Mouse (Mus musculus): Measurements from ENCODE around the gene Gsta4. TPM values are rescaled to one million over a fixed set of nuclear protein-coding genes. Genes with fewer than 3 reads are reported as not detected.
"Not testable (repeated sequence)": the region's sequence is repeated elsewhere in the genome, so short reads cannot be mapped to it uniquely, and the experiment has no call there.

Gene Gsta4
- 134 and 150 TPM in 2 replicates for polyA plus RNA-seq (2015; fragmentation: Nextera tagmentation; extraction: Ambion mirVana)

DNA sequence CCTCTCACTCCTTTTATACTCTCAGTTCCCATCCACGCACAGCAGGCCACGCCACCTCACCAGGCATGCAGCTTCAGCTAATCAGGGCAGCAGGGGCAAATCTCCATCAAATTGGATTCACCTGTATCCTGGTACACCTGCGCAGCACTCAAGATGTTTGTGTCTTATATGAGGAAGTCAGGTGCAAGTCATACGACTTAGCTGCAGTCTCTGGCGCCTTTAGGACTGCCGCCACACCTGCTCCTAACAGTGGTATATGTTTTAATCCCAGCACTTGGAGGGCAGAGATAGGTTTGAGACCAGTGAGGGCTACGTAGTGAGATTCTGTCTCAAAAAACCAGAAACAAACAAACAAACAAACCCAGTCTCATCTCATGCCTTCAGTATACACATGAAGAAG lies at the start of gene Gsta4:
Gene Gsta4 (plus strand): TSS at position 301 of the 400 bp plus-strand sequence.
- H3K4me2 ChIP-seq (replicated peaks; ENCODE audit: low read depth, low read length); H3K4me3 ChIP-seq (ENCODE audit: low read length); H3K27ac ChIP-seq (ENCODE audit: low read length); H3K36me3 ChIP-seq (ENCODE audit: insufficient read depth, low read length); ATAC-seq (ENCODE audit: low FRiP score, low TSS enrichment); H3K9me3 ChIP-seq (ENCODE audit: low read length); H3K4me1 ChIP-seq (ENCODE audit: insufficient read depth, low read length); H3K9ac ChIP-seq (replicated peaks; ENCODE audit: low read length); H3K27me3 ChIP-seq (ENCODE audit: insufficient read depth, low read length): not testable (repeated sequence)
- WGBS: 98% methylated on average over 4 of the region's 7 CpGs

DNA sequence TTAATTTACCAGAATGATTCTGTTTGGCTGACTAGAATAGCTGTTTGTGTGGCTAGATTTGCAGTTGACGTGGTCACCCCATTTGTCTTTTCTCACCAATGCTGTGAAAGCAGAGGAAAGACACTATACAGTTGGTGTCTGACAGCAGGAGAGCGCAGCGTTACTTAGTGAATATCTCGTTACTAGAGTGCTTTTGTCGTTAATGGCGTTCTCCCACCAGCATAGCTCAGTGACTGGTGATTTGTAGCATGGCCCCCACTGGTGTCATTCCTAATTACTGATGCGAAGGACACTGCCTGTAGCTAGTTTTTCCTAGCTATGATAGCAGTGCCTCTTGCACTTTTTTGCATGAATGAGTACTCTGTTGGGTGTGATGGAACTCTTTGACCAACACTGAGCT lies 46.9 kb upstream of the Gsta4 start:
- H3K9ac ChIP-seq (replicated peaks; ENCODE audit: low read length): no peak overlapping the region
- no peak overlapping the region for H3K4me2 ChIP-seq (replicated peaks; ENCODE audit: low read depth, low read length)
- peak; percentile 82 for ATAC-seq (ENCODE audit: low FRiP score, low TSS enrichment)
- no peak overlapping the region for H3K27ac ChIP-seq (ENCODE audit: low read length)
- H3K27me3 ChIP-seq (ENCODE audit: insufficient read depth, low read length): no peaks in the 10 kb centered on the region
- no peak overlapping the region for H3K4me3 ChIP-seq (ENCODE audit: low read length)
- 41% methylated on average over 7 of the region's 7 CpGs for WGBS
- H3K36me3 ChIP-seq (ENCODE audit: insufficient read depth, low read length): peaks cover 24% of the 10 kb centered on the region
- no peaks in the 10 kb centered on the region for H3K9me3 ChIP-seq (ENCODE audit: low read length)
- H3K4me1 ChIP-seq (ENCODE audit: insufficient read depth, low read length): no peaks in the 10 kb centered on the region

- 73% methylated on average over 9 of the region's 9 CpGs for WGBS
- Histone ChIP-seq H3K9ac (replicated peaks; ENCODE audit: low read length) (no peak overlapping the region), H3K36me3 (ENCODE audit: insufficient read depth, low read length) (peaks cover 23% of the 10 kb centered on the region), H3K27me3 (ENCODE audit: insufficient read depth, low read length) (no peaks in the 10 kb centered on the region), H3K4me3 (ENCODE audit: low read length) (no peak overlapping the region), H3K4me2 (replicated peaks; ENCODE audit: low read depth, low read length) (no peak overlapping the region), H3K9me3 (ENCODE audit: low read length) (0 out of 2 replicates have a peak, but pooled peaks cover 6% of the 10 kb centered on the region), H3K4me1 (ENCODE audit: insufficient read depth, low read length) (no peaks in the 10 kb centered on the region), H3K27ac (ENCODE audit: low read length) (no peak overlapping the region)
- no peak for ATAC-seq (ENCODE audit: low FRiP score, low TSS enrichment)
These were observed 44.4 kb upstream of the Gsta4 start for GRCm38 (mm10) chr9:78138044-78138676.

GRCm38 (mm10) chr9:78139463-78139862 lies 43.1 kb upstream of the Gsta4 start:
- H3K27me3 ChIP-seq (ENCODE audit: insufficient read depth, low read length): no peaks in the 10 kb centered on the region
- H3K4me3 ChIP-seq (ENCODE audit: low read length): no peak overlapping the region
- WGBS: 85% methylated on average over 4 of the region's 4 CpGs
- H3K4me1 ChIP-seq (ENCODE audit: insufficient read depth, low read length): no peaks in the 10 kb centered on the region
- H3K9ac ChIP-seq (replicated peaks; ENCODE audit: low read length): no peak overlapping the region
- 0 out of 2 replicates have a peak, but pooled peaks cover 6% of the 10 kb centered on the region for H3K9me3 ChIP-seq (ENCODE audit: low read length)
- peaks cover 23% of the 10 kb centered on the region for H3K36me3 ChIP-seq (ENCODE audit: insufficient read depth, low read length)
- H3K4me2 ChIP-seq (replicated peaks; ENCODE audit: low read depth, low read length): no peak overlapping the region
- no peak overlapping the region for H3K27ac ChIP-seq (ENCODE audit: low read length)
- no peak for ATAC-seq (ENCODE audit: low FRiP score, low TSS enrichment)

- WGBS: 72% methylated on average over 4 of the region's 4 CpGs
- ATAC-seq (ENCODE audit: low FRiP score, low TSS enrichment): no peak
These were observed 36.5 kb upstream of the Gsta4 start for GRCm38 (mm10) chr9:78146099-78146498.

DNA sequence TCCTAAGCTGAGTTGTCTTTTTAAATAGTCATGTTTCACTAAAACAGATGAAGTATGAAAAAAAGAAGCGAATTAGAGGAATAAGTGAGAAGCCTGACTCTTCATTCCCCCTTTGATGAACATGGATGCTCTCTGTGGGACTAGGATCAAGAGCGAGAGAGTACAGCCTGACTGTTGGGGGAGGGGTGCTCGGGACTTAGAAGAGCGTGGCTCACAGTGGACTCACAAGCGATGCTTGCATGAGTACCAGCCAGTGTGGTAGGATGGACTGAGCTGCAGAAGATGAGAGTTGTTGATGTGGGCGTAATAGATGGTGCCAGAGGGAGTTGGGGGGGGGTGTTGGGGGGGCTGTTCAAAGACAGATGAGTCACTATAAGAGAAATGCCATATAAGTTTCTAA lies 35.9 kb upstream of the Gsta4 start:
- Histone ChIP-seq H3K9ac (replicated peaks; ENCODE audit: low read length) (no peak overlapping the region), H3K9me3 (ENCODE audit: low read length) (0 out of 2 replicates have a peak, but pooled peaks cover 6% of the 10 kb centered on the region), H3K4me1 (ENCODE audit: insufficient read depth, low read length) (no peaks in the 10 kb centered on the region), H3K27me3 (ENCODE audit: insufficient read depth, low read length) (no peaks in the 10 kb centered on the region), H3K27ac (ENCODE audit: low read length) (no peak overlapping the region), H3K4me3 (ENCODE audit: low read length) (no peak overlapping the region), H3K4me2 (replicated peaks; ENCODE audit: low read depth, low read length) (no peak overlapping the region), H3K36me3 (ENCODE audit: insufficient read depth, low read length) (peaks cover 38% of the 10 kb centered on the region)
- WGBS: 87% methylated on average over 6 of the region's 6 CpGs
- ATAC-seq (ENCODE audit: low FRiP score, low TSS enrichment): no peak

More at GRCm38 (mm10) chr9:78146099-78146498, 36.5 kb upstream of the Gsta4 start:
- 0 out of 2 replicates have a peak, but pooled peaks cover 6% of the 10 kb centered on the region for H3K9me3 ChIP-seq (ENCODE audit: low read length)
- peaks cover 43% of the 10 kb centered on the region for H3K36me3 ChIP-seq (ENCODE audit: insufficient read depth, low read length)
- H3K4me2 ChIP-seq (replicated peaks; ENCODE audit: low read depth, low read length): no peak overlapping the region
- no peak overlapping the region for H3K9ac ChIP-seq (replicated peaks; ENCODE audit: low read length)
- no peak overlapping the region for H3K27ac ChIP-seq (ENCODE audit: low read length)
- no peaks in the 10 kb centered on the region for H3K27me3 ChIP-seq (ENCODE audit: insufficient read depth, low read length)
- no peak overlapping the region for H3K4me3 ChIP-seq (ENCODE audit: low read length)
- no peaks in the 10 kb centered on the region for H3K4me1 ChIP-seq (ENCODE audit: insufficient read depth, low read length)

DNA sequence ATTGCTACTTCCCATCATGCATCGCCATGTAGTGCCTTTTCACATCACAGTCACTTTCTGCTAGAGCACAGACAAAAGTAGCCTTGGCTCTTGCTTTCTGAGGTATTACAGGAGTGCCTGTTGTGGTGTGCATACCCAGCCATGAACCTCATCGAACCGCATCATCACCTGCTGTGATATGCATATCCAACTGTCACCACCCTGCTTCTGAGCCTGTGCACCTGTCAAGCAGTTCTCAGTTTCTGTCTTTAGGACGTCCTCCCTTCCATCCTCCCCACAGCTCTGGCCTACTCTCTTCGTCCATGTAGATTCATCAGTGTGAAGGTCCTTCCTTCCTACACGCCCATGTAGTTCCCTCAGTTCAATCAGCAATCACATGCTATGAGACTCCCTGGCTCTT lies 34.4 kb upstream of the Gsta4 start:
- Histone ChIP-seq H3K4me2 (replicated peaks; ENCODE audit: low read depth, low read length) (no peak overlapping the region), H3K4me1 (ENCODE audit: insufficient read depth, low read length) (no peaks in the 10 kb centered on the region), H3K9me3 (ENCODE audit: low read length) (no peaks in the 10 kb centered on the region), H3K36me3 (ENCODE audit: insufficient read depth, low read length) (peaks cover 28% of the 10 kb centered on the region), H3K27me3 (ENCODE audit: insufficient read depth, low read length) (no peaks in the 10 kb centered on the region), H3K4me3 (ENCODE audit: low read length) (no peak overlapping the region), H3K27ac (ENCODE audit: low read length) (no peak overlapping the region), H3K9ac (replicated peaks; ENCODE audit: low read length) (no peak overlapping the region)
- no peak for ATAC-seq (ENCODE audit: low FRiP score, low TSS enrichment)
- WGBS: 90% methylated on average over 6 of the region's 6 CpGs

- ATAC-seq (ENCODE audit: low FRiP score, low TSS enrichment): not testable (repeated sequence)
These were observed 32.8 kb upstream of the Gsta4 start for GRCm38 (mm10) chr9:78149770-78150169.

GRCm38 (mm10) chr9:78154211-78154977 lies 28.2 kb upstream of the Gsta4 start:
- Histone ChIP-seq H3K9me3 (ENCODE audit: low read length) (no peaks in the 10 kb centered on the region), H3K36me3 (ENCODE audit: insufficient read depth, low read length) (peaks cover 33% of the 10 kb centered on the region), H3K4me1 (ENCODE audit: insufficient read depth, low read length) (no peaks in the 10 kb centered on the region), H3K4me3 (ENCODE audit: low read length) (no peak overlapping the region), H3K27me3 (ENCODE audit: insufficient read depth, low read length) (no peaks in the 10 kb centered on the region), H3K9ac (replicated peaks; ENCODE audit: low read length) (no peak overlapping the region), H3K27ac (ENCODE audit: low read length) (peak overlapping the region; percentile 61), H3K4me2 (replicated peaks; ENCODE audit: low read depth, low read length) (no peak overlapping the region)
- WGBS: 64% methylated on average over 11 of the region's 11 CpGs
- peak; percentile 76 for ATAC-seq (ENCODE audit: low FRiP score, low TSS enrichment)

More at GRCm38 (mm10) chr9:78149770-78150169, 32.8 kb upstream of the Gsta4 start:
- not testable (repeated sequence) for H3K9ac ChIP-seq (replicated peaks; ENCODE audit: low read length); H3K4me2 ChIP-seq (replicated peaks; ENCODE audit: low read depth, low read length); H3K27me3 ChIP-seq (ENCODE audit: insufficient read depth, low read length); H3K27ac ChIP-seq (ENCODE audit: low read length); H3K4me1 ChIP-seq (ENCODE audit: insufficient read depth, low read length); H3K4me3 ChIP-seq (ENCODE audit: low read length); H3K9me3 ChIP-seq (ENCODE audit: low read length)
- 76% methylated on average over 2 of the region's 2 CpGs for WGBS
- H3K36me3 ChIP-seq (ENCODE audit: insufficient read depth, low read length): peaks cover 29% of the 10 kb centered on the region

DNA sequence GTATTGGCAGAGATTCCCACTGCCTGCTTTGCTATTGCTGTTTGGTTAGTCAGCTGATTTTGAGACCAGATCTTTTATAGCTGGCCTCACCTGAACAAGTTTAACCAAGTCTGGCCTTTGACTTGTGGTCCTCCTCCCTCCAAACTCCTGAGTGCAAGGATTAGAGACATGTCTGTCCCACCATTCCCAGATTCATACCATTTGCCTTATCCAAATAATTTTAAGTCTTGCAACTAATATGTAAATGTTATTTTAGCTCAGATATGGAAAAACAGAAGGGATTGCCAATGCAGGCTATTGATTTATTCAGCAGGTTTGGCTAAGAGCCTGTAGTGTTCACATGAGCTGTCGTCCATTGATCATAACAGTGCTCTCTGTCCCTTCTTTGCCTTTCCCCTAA lies 25.4 kb upstream of the Gsta4 start:
- H3K4me2 ChIP-seq (replicated peaks; ENCODE audit: low read depth, low read length): no peak overlapping the region
- H3K4me3 ChIP-seq (ENCODE audit: low read length): no peak overlapping the region

More for the DNA sequence above, 25.4 kb upstream of the Gsta4 start:
- Histone ChIP-seq H3K27ac (ENCODE audit: low read length) (no peak overlapping the region), H3K4me1 (ENCODE audit: insufficient read depth, low read length) (no peaks in the 10 kb centered on the region), H3K9ac (replicated peaks; ENCODE audit: low read length) (no peak overlapping the region), H3K27me3 (ENCODE audit: insufficient read depth, low read length) (no peaks in the 10 kb centered on the region), H3K9me3 (ENCODE audit: low read length) (no peaks in the 10 kb centered on the region), H3K36me3 (ENCODE audit: insufficient read depth, low read length) (peaks cover 54% of the 10 kb centered on the region)
- 74% methylated on average over 1 of the region's 1 CpGs for WGBS
- ATAC-seq (ENCODE audit: low FRiP score, low TSS enrichment): no peak
